Mouse (Mus musculus) intestine, embryonic 15.5 days (tissue): ENCODE measurements at regions not wholly inside any gene's neighbourhood (a gene's known extent, or its start where the extent isn't known, plus 50 kb on each side); places are given as distances from the start of the nearest gene placed in this dataset.

Source experiments
- ATAC-seq: fragments of 200-750 bp; cut with Nextera tagmentation; 2 replicates; pipeline ENCODE4 v1.8.0; 2017; ENCODE audit warnings: moderate TSS enrichment, moderate library complexity
- H3K27ac ChIP-seq: fragments of 300-500 bp; sonication (generic); 2 replicates; pipeline ENCODE4 v1.5.1; 2015; ENCODE audit warnings: mild to moderate bottlenecking, inconsistent platforms
- H3K27me3 ChIP-seq: fragments of 300-500 bp; sonication (generic); replicated peaks from 2 replicates; pipeline ENCODE4 v1.6.1; 2015; ENCODE audit warnings: inconsistent platforms
- H3K36me3 ChIP-seq: fragments of 300-500 bp; sonication (generic); 2 replicates; pipeline ENCODE4 v1.6.1; 2015; ENCODE audit warnings: inconsistent platforms
- H3K4me1 ChIP-seq: fragments of 300-500 bp; sonication (generic); replicated peaks from 2 replicates; pipeline ENCODE4 v1.6.1; 2015; ENCODE audit warnings: inconsistent platforms
- H3K4me2 ChIP-seq: fragments of 300-500 bp; sonication (generic); replicated peaks from 2 replicates; pipeline ENCODE4 v1.6.1; 2015; ENCODE audit warnings: mild to moderate bottlenecking, inconsistent platforms
- H3K4me3 ChIP-seq: fragments of 300-500 bp; sonication (generic); replicated peaks from 2 replicates; pipeline ENCODE4 v1.5.1; 2015; ENCODE audit warnings: inconsistent platforms
- H3K9ac ChIP-seq: fragments of 300-500 bp; sonication (generic); 2 replicates; pipeline ENCODE4 v1.6.1; 2015; ENCODE audit warnings: inconsistent platforms
- H3K9me3 ChIP-seq: fragments of 300-500 bp; sonication (generic); 2 replicates; pipeline ENCODE4 v1.6.1; 2016; ENCODE audit warnings: inconsistent platforms
- WGBS: fragments of 180-500 bp; shearing (Covaris S2); methylation state at CpG from one replicate; pipeline ENCODE4 v1.1.7; 2015; 5-methylcytosine and 5-hydroxymethylcytosine counted together

- Histone ChIP-seq H3K27me3 (no peaks in the 10 kb centered on the region), H3K4me2 (no peak overlapping the region), H3K9ac (no peak overlapping the region), H3K4me3 (no peak overlapping the region), H3K27ac (no peak overlapping the region), H3K9me3 (no peaks in the 10 kb centered on the region), H3K36me3 (no peaks in the 10 kb centered on the region), H3K4me1 (peaks cover 3% of the 10 kb centered on the region; the same call in 1 of the 2 replicates)
- ATAC-seq, result peak; percentile 72
- 11% methylated on average over 6 of the region's 6 CpGs for WGBS
These were observed 98.3 kb downstream of the Klhl6 start for GRCm38 (mm10) chr16:19884535-19884934.

GRCm38 (mm10) chr16:19886596-19886995 lies 96.2 kb downstream of the Klhl6 start:
- H3K9me3 ChIP-seq, result no peaks in the 10 kb centered on the region
- H3K27me3 ChIP-seq, result no peaks in the 10 kb centered on the region
- no peaks in the 10 kb centered on the region for H3K36me3 ChIP-seq
- H3K4me3 ChIP-seq, result no peak overlapping the region
- H3K27ac ChIP-seq, result no peak overlapping the region
- H3K9ac ChIP-seq, result no peak overlapping the region
- no peak for ATAC-seq
- H3K4me2 ChIP-seq, result no peak overlapping the region
- peaks cover 3% of the 10 kb centered on the region; the same call in 1 of the 2 replicates for H3K4me1 ChIP-seq

GRCm38 (mm10) chr16:19889576-19889975 lies 93.3 kb downstream of the Klhl6 start:
- Histone ChIP-seq H3K9me3 (no peaks in the 10 kb centered on the region), H3K4me1 (no peaks in the 10 kb centered on the region)
- 30% methylated on average over 3 of the region's 3 CpGs for WGBS

DNA sequence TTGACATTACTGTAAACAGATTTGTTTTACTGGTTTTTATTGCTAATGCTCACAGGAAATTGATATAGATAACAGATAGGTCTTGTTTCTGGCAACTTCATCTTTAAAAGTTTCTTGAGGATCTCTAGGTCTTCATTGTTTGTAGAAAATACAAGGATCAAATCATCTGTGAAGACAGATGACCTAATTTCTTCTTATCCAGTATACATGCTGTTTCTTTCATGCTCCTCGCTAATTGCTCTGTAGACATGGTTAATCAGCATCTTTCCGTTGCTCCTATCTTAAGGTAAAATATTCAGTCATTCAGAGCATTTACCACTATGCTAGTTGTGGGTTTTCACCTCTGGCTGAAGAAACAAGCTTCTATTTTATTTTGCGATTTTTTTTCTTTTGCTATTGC lies 91.4 kb downstream of the Klhl6 start:
- ATAC-seq, result no peak
- Histone ChIP-seq H3K27ac (no peak overlapping the region), H3K27me3 (no peaks in the 10 kb centered on the region), H3K9ac (no peak overlapping the region), H3K4me2 (no peak overlapping the region), H3K4me1 (no peaks in the 10 kb centered on the region), H3K36me3 (no peaks in the 10 kb centered on the region), H3K9me3 (no peaks in the 10 kb centered on the region), H3K4me3 (no peak overlapping the region)
- 84% methylated on average over 3 of the region's 3 CpGs for WGBS

More at GRCm38 (mm10) chr16:19889576-19889975, 93.3 kb downstream of the Klhl6 start:
- Histone ChIP-seq H3K36me3 (no peaks in the 10 kb centered on the region), H3K27me3 (no peaks in the 10 kb centered on the region), H3K4me2 (no peak overlapping the region), H3K9ac (no peak overlapping the region), H3K27ac (no peak overlapping the region), H3K4me3 (no peak overlapping the region)
- ATAC-seq, result no peak

GRCm38 (mm10) chr16:19894435-19894994 lies 88.3 kb downstream of the Klhl6 start:
- H3K36me3 ChIP-seq, result no peaks in the 10 kb centered on the region
- H3K4me3 ChIP-seq, result no peak overlapping the region
- WGBS, result 82% methylated on average over 9 of the region's 9 CpGs
- H3K27ac ChIP-seq, result no peak overlapping the region
- no peaks in the 10 kb centered on the region for H3K27me3 ChIP-seq
- no peaks in the 10 kb centered on the region for H3K9me3 ChIP-seq
- no peak overlapping the region for H3K4me2 ChIP-seq
- no peaks in the 10 kb centered on the region for H3K4me1 ChIP-seq
- no peak overlapping the region for H3K9ac ChIP-seq
- ATAC-seq, result no peak
